Mouse (Mus musculus) heart, postnatal 0 days (tissue): ENCODE measurements at regions not wholly inside any gene's neighbourhood (a gene's known extent, or its start where the extent isn't known, plus 50 kb on each side); places are given as distances from the start of the nearest gene placed in this dataset.

Experiments used
- ATAC-seq: fragments of 200-750 bp; cut with Nextera tagmentation; 2 replicates; pipeline ENCODE4 v1.8.0; 2017; ENCODE audit warnings: low read depth, moderate number of reproducible peaks, moderate library complexity; ENCODE audit not compliant: insufficient read depth
- DNase-seq: peaks from one replicate; pipeline ENCODE4 v3.0.0-alpha.2; 2016; ENCODE audit warnings: low spot score
- H3K27ac ChIP-seq: fragments of 300-500 bp; sonication (generic); 2 replicates; pipeline ENCODE4 v1.5.1; 2014; ENCODE audit warnings: low read depth, mild to moderate bottlenecking
- H3K27me3 ChIP-seq: fragments of 300-500 bp; sonication (generic); 2 replicates; pipeline ENCODE4 v1.6.1; 2014; ENCODE audit warnings: low read length, mixed read lengths; ENCODE audit not compliant: control insufficient read depth, insufficient read depth
- H3K36me3 ChIP-seq: fragments of 300-500 bp; sonication (generic); replicated peaks from 2 replicates; pipeline ENCODE4 v1.6.1; 2014; ENCODE audit warnings: low read length, mixed read lengths; ENCODE audit not compliant: control insufficient read depth, insufficient read depth
- H3K4me1 ChIP-seq: fragments of 300-500 bp; sonication (generic); 2 replicates; pipeline ENCODE4 v1.6.1; 2014; ENCODE audit warnings: antibody characterized with exemption; ENCODE audit not compliant: control insufficient read depth, insufficient read depth
- H3K4me2 ChIP-seq: fragments of 300-500 bp; sonication (generic); 2 replicates; pipeline ENCODE4 v1.6.1; 2014; ENCODE audit warnings: low read depth, mild to moderate bottlenecking, low read length, moderate library complexity
- H3K4me3 ChIP-seq: fragments of 300-500 bp; sonication (generic); 2 replicates; pipeline ENCODE4 v1.5.1; 2014; ENCODE audit warnings: low read depth, low read length
- H3K9ac ChIP-seq: fragments of 300-500 bp; sonication (generic); replicated peaks from 2 replicates; pipeline ENCODE4 v1.6.1; 2014; ENCODE audit warnings: low read depth, low read length, mixed read lengths
- H3K9me3 ChIP-seq: fragments of 300-500 bp; sonication (generic); replicated peaks from 2 replicates; pipeline ENCODE4 v1.6.1; 2016; ENCODE audit warnings: low read length; ENCODE audit not compliant: control insufficient read depth
- CTCF ChIP-seq: IDR thresholded peaks from 2 replicates; pipeline ENCODE4 v1.5.1; 2016; ENCODE audit warnings: antibody characterized with exemption, control low read depth, low read depth
- EP300 ChIP-seq: IDR thresholded peaks from 2 replicates; pipeline ENCODE4 v1.6.1; 2016; ENCODE audit warnings: antibody characterized with exemption, low read depth
- WGBS: fragments of 180-500 bp; shearing (Covaris S2); extraction: QIAGEN DNeasy Blood & Tissue Kit; methylation state at CpG from one replicate; pipeline ENCODE4 v1.1.7; 2014; 5-methylcytosine and 5-hydroxymethylcytosine counted together

DNA sequence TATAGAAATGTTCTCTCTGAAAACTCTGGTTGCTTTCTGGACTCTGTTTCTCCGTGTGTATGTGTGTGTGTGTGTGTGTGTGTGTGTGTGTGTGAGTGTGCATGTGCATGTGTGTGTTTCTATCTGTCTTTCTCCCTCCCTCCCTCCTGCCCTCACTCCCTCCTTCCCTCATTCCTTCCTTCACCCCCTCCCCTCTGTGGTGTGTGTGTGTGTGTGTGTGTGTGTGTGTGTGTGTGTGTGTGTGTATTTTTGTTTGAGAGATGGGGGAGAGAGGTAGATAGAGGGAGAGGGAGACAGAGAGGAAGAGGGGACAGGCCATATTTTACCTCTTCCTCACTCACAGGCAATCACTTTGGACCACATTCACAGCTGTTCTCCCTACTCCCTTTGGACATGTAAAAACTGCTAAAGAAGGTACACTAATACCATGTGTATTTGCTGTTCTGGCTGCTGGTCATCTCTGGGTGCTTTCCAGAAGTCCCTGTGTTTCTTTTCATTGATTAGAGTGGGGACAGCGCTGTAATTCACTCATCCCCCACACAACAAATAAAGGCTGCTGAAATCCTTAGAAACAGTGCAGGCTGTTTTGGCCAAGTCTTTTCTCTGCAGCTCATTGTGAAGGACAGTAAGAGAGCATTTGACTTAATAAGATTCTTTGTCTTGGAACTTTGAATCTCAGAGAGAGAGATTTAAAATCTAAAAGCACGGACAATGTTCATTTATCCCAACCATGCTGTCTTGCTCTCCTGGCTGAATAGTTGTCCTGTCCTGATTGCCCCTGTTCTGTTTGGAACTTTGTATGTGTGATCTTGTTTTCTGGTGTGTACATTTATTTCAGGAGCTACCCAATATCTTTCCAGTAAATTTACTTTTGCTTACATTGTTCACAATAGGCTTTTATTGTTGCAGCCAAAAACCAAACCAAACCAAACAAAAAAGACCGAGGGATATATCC lies 370.9 kb downstream of the Ppargc1a start:
- Histone ChIP-seq H3K27me3 (no peaks in the 10 kb centered on the region), H3K4me3 (no peak overlapping the region), H3K9me3 (no peaks in the 10 kb centered on the region), H3K27ac (no peak overlapping the region), H3K9ac (no peak overlapping the region), H3K4me2 (no peak overlapping the region), H3K4me1 (no peaks in the 10 kb centered on the region), H3K36me3 (no peaks in the 10 kb centered on the region)
- DNase-seq (no peak), ATAC-seq (no peak)
- TF ChIP-seq CTCF (no peak), EP300 (no peak)
- WGBS = 66% methylated on average over 4 of the region's 4 CpGs

DNA sequence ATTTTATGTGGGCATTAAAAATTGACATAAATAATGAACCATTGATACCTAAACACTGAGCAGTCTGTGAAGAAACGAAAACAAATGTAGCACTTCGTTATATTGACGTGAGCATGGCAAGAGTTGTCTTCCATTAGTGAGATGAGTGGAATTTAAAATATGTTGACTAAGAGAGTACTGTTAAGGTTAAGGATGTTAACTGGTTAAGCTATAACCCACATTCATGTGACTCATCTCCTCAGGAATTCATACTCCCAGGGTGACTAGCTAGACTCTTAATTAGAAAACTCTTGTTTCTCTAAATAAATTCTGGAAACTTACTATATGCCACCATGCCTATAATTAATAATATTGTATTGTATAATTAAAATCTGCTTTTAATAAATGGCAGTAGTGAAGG lies 376.9 kb downstream of the Ppargc1a start:
- DNase-seq = no peak
- H3K4me2 ChIP-seq = no peak overlapping the region
- no peak overlapping the region for H3K9ac ChIP-seq
- H3K27ac ChIP-seq = no peak overlapping the region
- H3K4me3 ChIP-seq = no peak overlapping the region
- H3K36me3 ChIP-seq = no peaks in the 10 kb centered on the region
- TF ChIP-seq EP300 (no peak), CTCF (no peak)
- no peaks in the 10 kb centered on the region for H3K27me3 ChIP-seq
- no peak for ATAC-seq
- 58% methylated on average over 3 of the region's 3 CpGs for WGBS
- H3K9me3 ChIP-seq = no peaks in the 10 kb centered on the region
- no peaks in the 10 kb centered on the region for H3K4me1 ChIP-seq

DNA sequence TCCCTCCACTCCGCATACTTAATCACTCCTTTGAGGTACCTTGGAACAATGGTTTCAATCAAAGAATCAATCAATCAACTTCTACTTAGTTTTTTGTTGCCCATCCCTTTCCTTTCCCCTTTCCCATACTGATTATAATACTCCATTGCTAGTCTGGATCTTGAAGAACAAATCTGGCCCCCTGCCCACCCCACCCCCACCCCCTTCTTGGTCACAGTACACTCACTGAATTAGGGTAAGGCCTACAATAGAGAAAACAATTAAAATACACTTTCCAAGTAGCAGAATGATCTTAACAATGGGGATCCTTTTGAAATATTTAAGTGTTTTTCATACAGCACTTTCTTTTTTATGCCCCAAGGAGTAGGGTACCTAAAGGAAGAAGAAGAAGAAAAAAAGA lies 397.7 kb downstream of the Ppargc1a start:
- DNase-seq (no peak), ATAC-seq (no peak)
- WGBS = 96% methylated on average over 1 of the region's 1 CpGs
- TF ChIP-seq CTCF (no peak), EP300 (no peak)
- Histone ChIP-seq H3K4me2 (no peak overlapping the region), H3K9ac (no peak overlapping the region), H3K36me3 (no peaks in the 10 kb centered on the region), H3K4me3 (no peak overlapping the region), H3K27ac (no peak overlapping the region), H3K27me3 (no peaks in the 10 kb centered on the region), H3K9me3 (no peaks in the 10 kb centered on the region), H3K4me1 (no peaks in the 10 kb centered on the region)

DNA sequence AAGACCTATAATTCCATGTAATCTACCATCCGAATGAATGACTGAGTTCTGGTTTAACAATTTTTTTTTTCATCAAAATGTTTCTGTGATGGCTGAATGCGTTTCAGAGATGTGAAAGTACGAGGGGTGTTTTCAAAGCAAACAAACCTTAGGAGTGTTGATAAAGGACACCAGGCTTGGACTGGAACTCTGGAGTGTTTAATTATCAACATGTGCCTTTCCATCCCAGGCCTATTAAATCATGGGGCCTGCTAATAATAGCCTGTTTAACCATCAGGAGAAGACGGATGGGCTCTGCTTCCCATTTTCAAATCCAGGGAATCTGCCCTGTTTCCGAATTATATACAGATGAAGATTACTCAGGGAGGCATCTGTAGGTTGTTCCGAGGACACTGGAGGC lies 399.3 kb downstream of the Ppargc1a start:
- Histone ChIP-seq H3K27ac (no peak overlapping the region), H3K4me3 (no peak overlapping the region), H3K4me1 (no peaks in the 10 kb centered on the region), H3K27me3 (no peaks in the 10 kb centered on the region), H3K9me3 (no peaks in the 10 kb centered on the region), H3K36me3 (no peaks in the 10 kb centered on the region), H3K4me2 (no peak overlapping the region), H3K9ac (no peak overlapping the region)
- TF ChIP-seq EP300 (no peak), CTCF (no peak)
- 36% methylated on average over 6 of the region's 6 CpGs for WGBS
- DNase-seq (no peak), ATAC-seq (no peak)

DNA sequence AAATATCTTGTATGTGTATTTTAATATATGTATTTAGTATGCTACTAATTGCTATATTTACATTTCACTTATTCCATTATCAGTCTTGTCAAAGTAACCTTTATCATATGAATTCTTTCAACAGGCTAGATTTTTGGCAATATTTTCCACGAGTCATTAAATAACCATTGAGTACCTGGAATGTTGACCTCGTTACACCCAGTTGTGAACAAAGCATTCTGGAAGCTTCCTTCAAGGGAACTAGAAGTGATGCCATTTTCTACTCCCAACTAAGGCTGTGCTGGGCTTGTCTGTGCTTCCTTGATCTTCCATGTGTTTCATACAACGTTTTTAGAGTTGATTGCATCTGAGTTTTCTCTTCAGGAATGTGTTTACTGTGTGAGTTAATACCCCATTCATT lies 410.6 kb downstream of the Ppargc1a start:
- no peaks in the 10 kb centered on the region for H3K36me3 ChIP-seq
- H3K9ac ChIP-seq = no peak overlapping the region
- H3K27ac ChIP-seq = no peak overlapping the region
- no peaks in the 10 kb centered on the region for H3K27me3 ChIP-seq
- no peak overlapping the region for H3K4me3 ChIP-seq
- H3K4me2 ChIP-seq = no peak overlapping the region
- 43% methylated on average over 3 of the region's 3 CpGs for WGBS
- no peaks in the 10 kb centered on the region for H3K9me3 ChIP-seq
- H3K4me1 ChIP-seq = no peaks in the 10 kb centered on the region
- DNase-seq = no peak
- no peak for ATAC-seq
- TF ChIP-seq CTCF = no peak
- TF ChIP-seq EP300 = no peak

DNA sequence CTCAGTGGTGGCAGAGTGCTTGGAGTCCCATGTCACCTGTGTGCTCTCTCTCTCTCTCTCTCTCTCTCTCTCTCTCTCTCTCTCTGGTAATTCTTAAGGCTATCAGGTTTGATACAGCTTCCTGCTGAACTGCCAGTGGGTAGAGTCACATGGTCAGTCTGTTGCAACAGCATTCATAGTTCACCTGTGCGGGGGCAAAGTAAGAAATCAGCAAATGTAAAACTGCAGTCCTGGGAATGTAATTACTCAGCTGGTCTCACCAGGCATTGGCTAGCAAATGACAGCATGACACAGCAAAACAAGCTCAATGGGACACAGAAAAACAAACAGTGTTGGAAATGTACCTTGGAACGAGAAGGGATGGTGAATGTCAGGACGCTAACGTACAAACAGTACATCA lies 422.7 kb downstream of the Ppargc1a start:
- H3K27me3 ChIP-seq = no peaks in the 10 kb centered on the region
- H3K9ac ChIP-seq = no peak overlapping the region
- H3K9me3 ChIP-seq = no peaks in the 10 kb centered on the region
- no peak overlapping the region for H3K27ac ChIP-seq
- H3K4me2 ChIP-seq = no peak overlapping the region
- no peak for TF ChIP-seq CTCF
- TF ChIP-seq EP300 = no peak
- no peak overlapping the region for H3K4me3 ChIP-seq
- H3K36me3 ChIP-seq = no peaks in the 10 kb centered on the region
- DNase-seq (no peak), ATAC-seq (no peak)
- no peaks in the 10 kb centered on the region for H3K4me1 ChIP-seq
- WGBS = 70% methylated on average over 4 of the region's 4 CpGs
